Mouse (Mus musculus) liver, embryonic 14.5 days (tissue): ENCODE measurements around the gene Psma6. TPM values are rescaled to one million over a fixed set of nuclear protein-coding genes. Genes with fewer than 3 reads are reported as not detected.

Source experiments
- ATAC-seq: fragments of 200-750 bp; cut with Nextera tagmentation; 2 replicates; pipeline ENCODE4 v1.8.0; 2017; ENCODE audit warnings: moderate number of reproducible peaks, mild to moderate bottlenecking, moderate library complexity; ENCODE audit not compliant: insufficient read depth
- DNase-seq, 3 experiments: peaks; one replicate each; pipeline ENCODE4 v3.0.0-alpha.2; 2012 to 2013; ENCODE audit warnings: low read depth in 3 of 3, low spot score in 3 of 3
- H3K27ac ChIP-seq: fragments of 300-500 bp; sonication (generic); 2 replicates; pipeline ENCODE4 v1.5.1; 2014; ENCODE audit warnings: moderate library complexity, mild to moderate bottlenecking, control low read depth, inconsistent platforms
- H3K27me3 ChIP-seq: fragments of 300-500 bp; sonication (generic); 2 replicates; pipeline ENCODE4 v1.6.1; 2014; ENCODE audit warnings: mild to moderate bottlenecking, low read length, moderate library complexity; ENCODE audit not compliant: control insufficient read depth, insufficient read depth
- H3K36me3 ChIP-seq: fragments of 300-500 bp; sonication (generic); replicated peaks from 2 replicates; pipeline ENCODE4 v1.6.1; 2014; ENCODE audit warnings: low read depth; ENCODE audit not compliant: control insufficient read depth, insufficient read depth
- H3K4me1 ChIP-seq, 2 experiments: fragments of 200-500 bp in 1 of 2; fragments of 300-500 bp in 1 of 2; sonication (generic) in 1 of 2; replicated peaks; 2 replicates each; pipeline ENCODE4 v1.6.1; 2012 to 2014; ENCODE audit warnings: antibody characterized with exemption in 1 of 2, inconsistent platforms in 1 of 2, low read length in 1 of 2; ENCODE audit not compliant: control insufficient read depth in 2 of 2, insufficient read depth in 2 of 2
- H3K4me2 ChIP-seq: fragments of 300-500 bp; sonication (generic); 2 replicates; pipeline ENCODE4 v1.6.1; 2014; ENCODE audit warnings: low read depth, mild to moderate bottlenecking, control low read depth, moderate library complexity
- H3K4me3 ChIP-seq, 2 experiments: fragments of 200-500 bp in 1 of 2; fragments of 300-500 bp in 1 of 2; sonication (generic) in 1 of 2; 2 replicates each; pipeline ENCODE4 v1.5.1; 2012 to 2014; ENCODE audit warnings: low read depth in 2 of 2, low read length in 2 of 2, mild to moderate bottlenecking in 2 of 2, control low read depth in 1 of 2, inconsistent platforms in 1 of 2, moderate library complexity in 1 of 2; ENCODE audit not compliant: insufficient read depth in 1 of 2
- H3K9ac ChIP-seq: fragments of 300-500 bp; sonication (generic); replicated peaks from 2 replicates; pipeline ENCODE4 v1.6.1; 2014; ENCODE audit warnings: mild to moderate bottlenecking, control low read depth, moderate library complexity
- H3K9me3 ChIP-seq: fragments of 300-500 bp; sonication (generic); 2 replicates; pipeline ENCODE4 v1.6.1; 2016; ENCODE audit warnings: low read length, mixed read lengths; ENCODE audit not compliant: control insufficient read depth
- CTCF ChIP-seq: IDR thresholded peaks from 2 replicates; pipeline ENCODE4 v1.5.1; 2016; ENCODE audit warnings: antibody characterized with exemption, low read depth, control low read depth
- EP300 ChIP-seq: IDR thresholded peaks from 2 replicates; pipeline ENCODE4 v1.6.1; 2016; ENCODE audit warnings: antibody characterized with exemption, low read depth
- WGBS: fragments of 180-500 bp; shearing (Covaris S2); extraction: QIAGEN DNeasy Blood & Tissue Kit; methylation state at CpG from one replicate; pipeline ENCODE4 v1.1.7; 2014; ENCODE audit not compliant: insufficient replicate concordance; 5-methylcytosine and 5-hydroxymethylcytosine counted together
- polyA plus RNA-seq, 2 experiments: library from polyadenylated mRNA; depleted of rRNA in 1 of 2; stranded (reverse) in 1 of 2; unstranded in 1 of 2; fragments of >200 nt; fragmentation: Nextera tagmentation in 1 of 2; extraction: Ambion mirVana in 1 of 2; gene quantifications; 2 replicates each; pipeline versions ENCODE4 v1.2.1 to v1.2.3; 2012 to 2014

The Psma6 gene
- polyA plus RNA-seq, 2 experiments = 85.9 to 220 TPM

DNA sequence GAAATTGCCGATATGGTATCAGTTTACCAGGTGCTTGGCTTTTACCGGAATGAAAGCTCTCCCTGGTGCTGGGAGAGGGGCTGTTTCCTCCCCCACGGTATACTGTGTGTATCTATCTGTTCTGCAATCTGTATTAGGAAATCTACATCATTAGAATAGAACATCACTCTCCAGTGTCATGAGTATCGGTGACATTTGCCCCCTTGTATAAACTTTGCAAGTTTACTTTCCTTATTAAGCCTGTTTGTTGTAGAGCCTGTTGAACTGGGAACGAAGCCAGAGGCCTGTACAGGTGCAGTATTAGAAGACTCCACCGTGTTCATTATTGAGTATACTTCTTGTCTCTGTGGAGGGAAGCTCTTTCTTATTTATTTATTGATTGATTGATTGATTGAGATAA is 30.6 kb upstream of the Psma6 start:
- peak in 1 of 3 experiments; percentile 6 for DNase-seq
- H3K36me3 ChIP-seq = no peaks in the 10 kb centered on the region
- peaks cover 2% of the 10 kb centered on the region for H3K27me3 ChIP-seq
- no peaks in the 10 kb centered on the region for H3K4me1 ChIP-seq
- H3K27ac ChIP-seq = no peak overlapping the region
- H3K9me3 ChIP-seq = no peaks in the 10 kb centered on the region
- H3K4me3 ChIP-seq = no peak overlapping the region
- TF ChIP-seq EP300 = no peak
- no peak for TF ChIP-seq CTCF
- 53% methylated on average over 6 of the region's 6 CpGs for WGBS
- no peak overlapping the region for H3K9ac ChIP-seq
- no peak overlapping the region for H3K4me2 ChIP-seq
- peak; percentile 41; the same call in 1 of the 2 replicates for ATAC-seq

DNA sequence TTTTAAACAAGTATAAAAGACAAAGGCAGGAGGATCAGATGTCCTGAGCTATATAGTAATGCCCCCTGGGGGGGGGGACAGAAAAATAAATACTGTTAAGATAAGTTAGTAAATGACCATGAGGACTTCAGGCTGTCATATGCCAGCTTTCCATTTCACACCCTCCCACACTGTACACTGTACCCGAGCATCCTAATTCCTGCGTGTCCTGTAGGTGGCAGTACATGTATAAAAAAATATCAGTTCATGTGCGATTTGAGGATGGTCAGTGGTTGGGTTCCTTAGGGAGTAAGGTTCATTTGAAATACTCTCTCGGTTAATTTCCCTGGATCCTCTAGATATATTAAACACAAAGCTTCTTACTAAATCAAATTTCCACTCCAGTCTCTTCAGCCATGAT is 29.1 kb upstream of the Psma6 start:
- Histone ChIP-seq H3K9ac (no peak overlapping the region), H3K4me2 (no peak overlapping the region), H3K27ac (no peak overlapping the region), H3K4me1 (no peaks in the 10 kb centered on the region), H3K9me3 (no peaks in the 10 kb centered on the region), H3K36me3 (no peaks in the 10 kb centered on the region), H3K27me3 (peaks cover 5% of the 10 kb centered on the region; the same call in 1 of the 2 replicates), H3K4me3 (no peak overlapping the region)
- ATAC-seq (peak; percentile 33; the same call in 1 of the 2 replicates), DNase-seq (peak in 1 of 3 experiments; percentile 7)
- no peak for TF ChIP-seq EP300
- TF ChIP-seq CTCF = peak; percentile 54
- WGBS = 49% methylated on average over 4 of the region's 4 CpGs

DNA sequence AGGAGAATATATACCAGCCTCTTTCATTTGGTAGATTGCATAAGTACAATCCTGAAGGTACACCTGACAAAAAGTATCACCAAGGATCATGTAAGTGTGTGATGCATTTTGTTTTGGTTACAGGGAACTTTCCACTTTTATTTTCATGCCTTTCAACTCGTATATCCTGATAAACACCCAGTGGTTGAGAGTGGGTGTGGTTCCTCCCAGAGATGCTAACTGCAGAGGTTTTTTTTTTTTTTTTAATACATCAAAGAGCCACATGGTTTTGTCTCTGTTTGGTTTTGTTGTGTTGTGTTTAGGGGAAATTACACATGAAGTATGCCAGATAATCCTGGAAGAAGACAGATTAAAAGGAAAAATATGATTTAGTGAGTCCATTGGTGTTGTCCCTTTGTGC is 26.7 kb upstream of the Psma6 start:
- DNase-seq = no peak
- Histone ChIP-seq H3K4me2 (no peak overlapping the region), H3K27ac (no peak overlapping the region), H3K4me1 (no peaks in the 10 kb centered on the region), H3K9me3 (no peaks in the 10 kb centered on the region), H3K27me3 (peaks cover 7% of the 10 kb centered on the region; the same call in 1 of the 2 replicates), H3K4me3 (no peak overlapping the region), H3K9ac (no peak overlapping the region), H3K36me3 (no peaks in the 10 kb centered on the region)
- 14% methylated on average over 1 of the region's 1 CpGs for WGBS
- TF ChIP-seq EP300 = no peak
- TF ChIP-seq CTCF = no peak
- no peak for ATAC-seq

DNA sequence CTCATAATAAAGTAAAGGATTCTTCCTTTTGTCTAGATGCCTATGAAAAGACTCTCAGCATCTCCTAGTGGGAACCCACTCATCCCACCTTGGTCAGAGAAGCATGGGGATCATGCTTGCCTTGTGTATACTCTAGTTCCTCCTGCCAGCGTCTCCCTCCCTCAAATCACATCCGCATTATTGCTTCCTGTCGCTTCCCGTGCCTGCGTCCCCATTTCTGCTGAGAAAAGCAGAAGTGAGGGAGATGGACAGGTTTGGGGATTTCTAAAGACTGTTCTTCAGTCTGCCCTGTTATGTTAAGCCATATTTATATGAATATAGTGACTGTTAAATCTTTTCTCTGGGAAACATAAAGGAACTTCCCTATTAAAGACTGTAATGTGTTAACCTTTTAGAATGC is 23.1 kb upstream of the Psma6 start:
- Histone ChIP-seq H3K9me3 (no peaks in the 10 kb centered on the region), H3K27me3 (peaks cover 7% of the 10 kb centered on the region; the same call in 1 of the 2 replicates), H3K4me3 (no peak overlapping the region), H3K4me1 (no peaks in the 10 kb centered on the region), H3K4me2 (no peak overlapping the region), H3K36me3 (no peaks in the 10 kb centered on the region), H3K27ac (no peak overlapping the region), H3K9ac (no peak overlapping the region)
- DNase-seq (no peak), ATAC-seq (no peak)
- WGBS = 21% methylated on average over 5 of the region's 5 CpGs
- TF ChIP-seq EP300 = no peak
- no peak for TF ChIP-seq CTCF

DNA sequence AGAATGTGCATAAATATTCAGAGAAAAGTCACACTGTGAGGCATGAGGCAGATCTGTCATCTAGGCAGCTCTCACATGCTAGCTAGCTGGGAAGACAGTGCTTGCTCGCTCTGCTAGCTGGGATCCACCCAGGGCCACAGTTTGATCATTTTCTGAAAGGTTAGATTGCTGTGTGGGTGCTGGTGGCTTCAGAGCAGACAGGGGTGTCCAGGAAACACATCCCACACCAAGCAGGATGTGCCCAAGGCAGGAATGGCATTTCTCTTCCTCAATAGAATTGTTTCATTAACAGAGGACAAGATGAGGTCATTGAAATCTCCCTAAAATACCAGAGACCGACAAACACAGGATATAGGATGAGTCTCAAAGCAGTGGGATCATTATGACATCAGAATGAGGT is 18.9 kb upstream of the Psma6 start:
- Histone ChIP-seq H3K4me1 (no peaks in the 10 kb centered on the region), H3K4me3 (no peak overlapping the region), H3K9ac (no peak overlapping the region), H3K27ac (no peak overlapping the region), H3K36me3 (no peaks in the 10 kb centered on the region), H3K9me3 (no peaks in the 10 kb centered on the region), H3K4me2 (no peak overlapping the region), H3K27me3 (peaks cover 2% of the 10 kb centered on the region; the same call in 1 of the 2 replicates)
- no peak for TF ChIP-seq EP300
- no peak for TF ChIP-seq CTCF
- ATAC-seq = no peak
- 57% methylated on average over 2 of the region's 2 CpGs for WGBS
- no peak for DNase-seq
